Mouse (Mus musculus) splenic B cell, adult 2 months (primary cell): ENCODE measurements around the gene Tsga8.

Experiments
- DNase-seq: peaks from one replicate; pipeline ENCODE4 v3.0.0-alpha.2; 2011; ENCODE audit warnings: low read depth, low spot score
- H3K27me3 ChIP-seq: 2 replicates; pipeline ENCODE4 v1.6.1; 2012; ENCODE audit warnings: mild to moderate bottlenecking, low read length, moderate library complexity, mixed read lengths; ENCODE audit not compliant: control insufficient read depth, poor library complexity, insufficient read depth, severe bottlenecking
- H3K36me3 ChIP-seq: 2 replicates; pipeline ENCODE4 v1.6.1; 2012; ENCODE audit warnings: mild to moderate bottlenecking, low read length, moderate library complexity, mixed read lengths; ENCODE audit not compliant: control insufficient read depth, poor library complexity, insufficient read depth, severe bottlenecking

The Tsga8 gene

DNA sequence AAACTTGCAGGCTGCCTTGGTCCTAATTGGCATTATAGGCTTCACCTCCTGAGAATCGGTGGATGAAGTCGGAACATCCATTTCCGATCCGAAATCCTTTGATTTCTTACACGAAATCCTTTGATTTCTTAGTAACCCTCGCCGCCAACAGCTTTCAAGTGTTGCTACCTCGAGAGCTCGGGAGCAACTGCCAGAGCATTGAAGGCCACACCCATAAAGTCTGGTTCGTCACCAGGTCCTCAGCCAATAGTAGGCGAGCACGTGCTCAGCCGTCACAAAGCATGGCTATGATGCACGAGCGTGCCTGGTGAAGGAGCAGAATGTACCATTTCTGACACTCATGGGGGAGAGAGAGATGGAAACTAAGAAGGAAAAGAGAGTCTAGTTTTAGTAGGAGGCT, at the start of gene Tsga8:
Gene Tsga8, minus strand, starts transcription at position 327 of the 400 bp plus-strand sequence.
- Histone ChIP-seq H3K27me3 (no peaks in the 10 kb centered on the region), H3K36me3 (no peaks in the 10 kb centered on the region)
- no peak for DNase-seq
